Mouse (Mus musculus) intestine, postnatal 0 days (tissue): ENCODE data around the gene Lama1. TPM values are rescaled to one million over a fixed set of nuclear protein-coding genes. Genes with fewer than 3 reads are reported as not detected.

Experiments
- ATAC-seq: fragments of 200-750 bp; cut with Nextera tagmentation; 2 replicates; pipeline ENCODE4 v1.8.0; 2017; ENCODE audit warnings: mild to moderate bottlenecking, moderate TSS enrichment, moderate library complexity
- H3K27ac ChIP-seq: fragments of 300-500 bp; sonication (generic); 2 replicates; pipeline ENCODE4 v1.5.1; 2014; ENCODE audit warnings: mild to moderate bottlenecking, low read depth, low read length, moderate library complexity
- H3K27me3 ChIP-seq: fragments of 300-500 bp; sonication (generic); replicated peaks from 2 replicates; pipeline ENCODE4 v1.6.1; 2014; ENCODE audit warnings: low read length, mixed read lengths; ENCODE audit not compliant: control insufficient read depth, insufficient read depth
- H3K36me3 ChIP-seq: fragments of 300-500 bp; sonication (generic); 2 replicates; pipeline ENCODE4 v1.6.1; 2014; ENCODE audit warnings: mild to moderate bottlenecking, moderate library complexity; ENCODE audit not compliant: control insufficient read depth, insufficient read depth
- H3K4me1 ChIP-seq: fragments of 300-500 bp; sonication (generic); replicated peaks from 2 replicates; pipeline ENCODE4 v1.6.1; 2014; ENCODE audit warnings: antibody characterized with exemption, low read length, mixed read lengths; ENCODE audit not compliant: control insufficient read depth, insufficient read depth
- H3K4me2 ChIP-seq: fragments of 300-500 bp; sonication (generic); replicated peaks from 2 replicates; pipeline ENCODE4 v1.6.1; 2014; ENCODE audit warnings: low read depth, mild to moderate bottlenecking, moderate library complexity
- H3K4me3 ChIP-seq: fragments of 300-500 bp; sonication (generic); 2 replicates; pipeline ENCODE4 v1.5.1; 2014; ENCODE audit warnings: low read depth, low read length
- H3K9ac ChIP-seq: fragments of 300-500 bp; sonication (generic); 2 replicates; pipeline ENCODE4 v1.6.1; 2014; ENCODE audit warnings: mild to moderate bottlenecking, low read depth, low read length
- H3K9me3 ChIP-seq: fragments of 300-500 bp; sonication (generic); 2 replicates; pipeline ENCODE4 v1.6.1; 2016; ENCODE audit warnings: mixed run types; ENCODE audit not compliant: control insufficient read depth
- CTCF ChIP-seq: sonication (generic); IDR thresholded peaks from 2 replicates; pipeline ENCODE4 v1.5.1; 2016; ENCODE audit warnings: low read depth, mild to moderate bottlenecking, control low read depth, antibody characterized with exemption, moderate library complexity
- WGBS: fragments of 180-500 bp; shearing (Covaris S2); extraction: QIAGEN DNeasy Blood & Tissue Kit; methylation state at CpG from one replicate; pipeline ENCODE4 v1.1.7; 2014; 5-methylcytosine and 5-hydroxymethylcytosine counted together
- polyA plus RNA-seq: library from polyadenylated mRNA; unstranded; fragments of >200 nt; fragmentation: Nextera tagmentation; extraction: Ambion mirVana; gene quantifications from 2 replicates; pipeline ENCODE4 v1.2.1, GENCODE M21; 2015

Lama1 gene
- polyA plus RNA-seq, 1 experiment from 2014 or later, result 0.66 TPM

GRCm38 (mm10) chr17:67809171-67809570 lies 112.1 kb downstream of the Lama1 start:
- Histone ChIP-seq H3K36me3 (no peaks in the 10 kb centered on the region; the same call in 1 of the 2 replicates), H3K4me2 (no peak overlapping the region), H3K27ac (no peak overlapping the region), H3K27me3 (no peaks in the 10 kb centered on the region), H3K9me3 (no peaks in the 10 kb centered on the region), H3K4me3 (no peak overlapping the region), H3K9ac (no peak overlapping the region), H3K4me1 (no peaks in the 10 kb centered on the region)
- TF ChIP-seq CTCF, result no peak
- 92% methylated on average over 16 of the region's 16 CpGs for WGBS
- ATAC-seq, result no peak

- no peaks in the 10 kb centered on the region for H3K4me1 ChIP-seq
- no peak overlapping the region for H3K4me2 ChIP-seq
- H3K36me3 ChIP-seq, result no peaks in the 10 kb centered on the region
- H3K27me3 ChIP-seq, result no peaks in the 10 kb centered on the region
- no peak for TF ChIP-seq CTCF
- WGBS, result 92% methylated on average over 6 of the region's 6 CpGs
- no peak for ATAC-seq
- H3K9me3 ChIP-seq, result no peaks in the 10 kb centered on the region
- no peak overlapping the region for H3K9ac ChIP-seq
- H3K4me3 ChIP-seq, result no peak overlapping the region
- H3K27ac ChIP-seq, result no peak overlapping the region
Observed at GRCm38 (mm10) chr17:67813666-67814065, 116.6 kb downstream of the Lama1 start.

DNA sequence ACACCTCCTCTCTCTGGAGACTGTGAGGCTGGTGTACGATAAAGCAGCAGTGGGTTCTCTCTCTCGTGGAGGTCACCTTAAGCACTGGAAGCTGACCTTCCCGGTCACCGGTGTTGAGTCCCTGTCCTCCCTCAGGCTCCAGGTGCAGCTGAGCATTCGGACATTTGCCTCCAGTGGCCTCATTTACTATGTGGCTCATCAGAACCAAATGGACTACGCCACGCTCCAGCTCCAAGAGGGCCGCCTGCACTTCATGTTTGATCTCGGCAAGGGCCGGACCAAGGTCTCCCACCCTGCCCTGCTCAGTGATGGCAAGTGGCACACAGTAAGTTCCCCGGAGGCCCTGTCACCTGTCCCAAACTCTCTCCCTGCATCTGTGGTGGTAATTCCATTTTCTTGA lies 118.7 kb downstream of the Lama1 start:
- H3K36me3 ChIP-seq, result no peaks in the 10 kb centered on the region
- WGBS, result 95% methylated on average over 11 of the region's 11 CpGs
- no peaks in the 10 kb centered on the region for H3K27me3 ChIP-seq
- no peak for TF ChIP-seq CTCF
- no peaks in the 10 kb centered on the region for H3K9me3 ChIP-seq
- H3K9ac ChIP-seq, result no peak overlapping the region
- no peak for ATAC-seq
- H3K4me2 ChIP-seq, result no peak overlapping the region
- H3K27ac ChIP-seq, result no peak overlapping the region
- no peaks in the 10 kb centered on the region for H3K4me1 ChIP-seq
- no peak overlapping the region for H3K4me3 ChIP-seq

- Histone ChIP-seq H3K4me3 (no peak overlapping the region), H3K4me1 (no peaks in the 10 kb centered on the region), H3K27me3 (no peaks in the 10 kb centered on the region), H3K4me2 (no peak overlapping the region), H3K27ac (no peak overlapping the region), H3K36me3 (no peaks in the 10 kb centered on the region), H3K9ac (no peak overlapping the region), H3K9me3 (no peaks in the 10 kb centered on the region)
- no peak for TF ChIP-seq CTCF
- WGBS, result 92% methylated on average over 10 of the region's 10 CpGs
- ATAC-seq, result no peak
Observed at GRCm38 (mm10) chr17:67816916-67817315, 119.9 kb downstream of the Lama1 start.

- Histone ChIP-seq H3K36me3 (no peaks in the 10 kb centered on the region), H3K4me1 (no peaks in the 10 kb centered on the region), H3K4me2 (no peak overlapping the region), H3K27ac (no peak overlapping the region), H3K9ac (no peak overlapping the region), H3K4me3 (no peak overlapping the region), H3K9me3 (no peaks in the 10 kb centered on the region), H3K27me3 (no peaks in the 10 kb centered on the region)
- ATAC-seq, result no peak
- no peak for TF ChIP-seq CTCF
- WGBS, result 90% methylated on average over 3 of the region's 3 CpGs
Observed at GRCm38 (mm10) chr17:67827431-67827830, 130.4 kb downstream of the Lama1 start.

GRCm38 (mm10) chr17:67836146-67836895 lies 139.3 kb downstream of the Lama1 start:
- no peaks in the 10 kb centered on the region for H3K27me3 ChIP-seq
- no peak for ATAC-seq

More at GRCm38 (mm10) chr17:67836146-67836895, 139.3 kb downstream of the Lama1 start:
- H3K27ac ChIP-seq, result no peak overlapping the region
- no peak overlapping the region for H3K4me2 ChIP-seq
- no peak for TF ChIP-seq CTCF
- no peak overlapping the region for H3K9ac ChIP-seq
- no peaks in the 10 kb centered on the region for H3K4me1 ChIP-seq
- no peaks in the 10 kb centered on the region for H3K9me3 ChIP-seq
- no peak overlapping the region for H3K4me3 ChIP-seq
- no peaks in the 10 kb centered on the region for H3K36me3 ChIP-seq
- 94% methylated on average over 20 of the region's 20 CpGs for WGBS
